Mouse (Mus musculus): Measurements from ENCODE around the gene Polk. TPM values are rescaled to one million over a fixed set of nuclear protein-coding genes. Genes with fewer than 3 reads are reported as not detected.
A peak's percentile ranks its signal among the peaks of the same experiment; 100 is the strongest.

Gene Polk
- total RNA-seq (2014; rRNA removed) (4.0 and 5.6 TPM in 2 replicates), polyA plus RNA-seq (2015; fragmentation: Nextera tagmentation; extraction: Ambion mirVana) (4.4 and 4.6 TPM in 2 replicates)

DNA sequence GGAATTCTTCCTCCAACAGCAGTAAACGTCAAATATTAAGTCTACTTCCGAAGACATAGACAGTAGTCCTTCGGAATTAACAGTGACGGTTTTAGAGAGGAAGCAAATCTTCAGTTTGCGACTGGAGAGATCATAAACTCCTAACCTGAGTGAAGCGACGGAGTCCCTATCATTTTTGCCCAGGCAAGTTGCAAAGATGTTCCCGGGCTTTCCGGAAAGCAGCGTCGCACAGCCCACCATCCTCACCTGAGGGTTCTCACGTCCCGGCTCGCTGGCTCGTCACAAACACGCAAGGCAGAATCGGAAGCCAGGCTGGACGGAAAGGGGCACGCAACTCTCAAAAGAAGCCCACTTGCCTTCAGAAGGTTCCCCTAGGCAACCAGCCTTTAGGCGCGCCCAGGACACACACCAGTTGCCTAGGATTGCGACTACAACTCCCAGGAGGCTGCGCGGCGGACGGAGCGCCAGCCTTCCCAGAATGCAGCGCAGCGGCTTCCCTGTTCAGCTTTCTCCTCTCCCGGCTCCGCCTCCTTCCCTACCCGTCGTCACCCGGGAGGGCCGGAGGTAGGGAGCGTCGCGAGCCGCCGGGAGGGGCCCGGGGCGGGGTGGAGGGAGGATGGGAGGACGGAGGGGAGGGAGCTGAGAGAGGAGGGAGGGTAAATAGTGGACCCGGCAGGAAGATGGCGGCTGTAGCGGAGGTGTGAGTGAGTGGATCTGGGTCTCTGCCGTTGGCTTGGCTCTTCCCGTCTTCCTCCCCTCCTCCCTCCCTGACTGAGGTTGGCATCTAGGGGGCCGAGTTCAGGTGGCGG is at the start of gene Polk, which contains the start of gene Col4a3bp:
Gene Polk (minus strand): TSS at position 499 of the 809 bp plus-strand sequence.
Gene Col4a3bp (plus strand): TSS at position 538 of the 809 bp plus-strand sequence.
- Histone ChIP-seq H3K9ac (replicated peaks; ENCODE audit: low read length) (peak within 1 kb of the TSS; percentile 96), H3K4me1 (ENCODE audit: insufficient read depth, low read length) (no peaks in the 10 kb centered on the region; the same call in 1 of the 2 replicates), H3K27ac (peak within 1 kb of the TSS; percentile 97), H3K9me3 (ENCODE audit: low read length) (no peaks in the 10 kb centered on the region), H3K4me3 (ENCODE audit: low read length) (peak within 1 kb of the TSS; percentile 98), H3K36me3 (ENCODE audit: insufficient read depth, low read length) (no peaks in the 10 kb centered on the region), H3K27me3 (ENCODE audit: insufficient read depth, low read length) (no peaks in the 10 kb centered on the region), H3K4me2 (ENCODE audit: low read depth, low read length) (peak within 1 kb of the TSS; percentile 70)
- WGBS: under 1% methylated on average over 48 of the region's 50 CpGs
- DNase-seq (ENCODE audit: low spot score) (peak; percentile 99), ATAC-seq (peak; percentile 100)
- TF ChIP-seq CTCF (IDR thresholded peaks at IDR 0.05; ENCODE audit: low read depth): no peak

DNA sequence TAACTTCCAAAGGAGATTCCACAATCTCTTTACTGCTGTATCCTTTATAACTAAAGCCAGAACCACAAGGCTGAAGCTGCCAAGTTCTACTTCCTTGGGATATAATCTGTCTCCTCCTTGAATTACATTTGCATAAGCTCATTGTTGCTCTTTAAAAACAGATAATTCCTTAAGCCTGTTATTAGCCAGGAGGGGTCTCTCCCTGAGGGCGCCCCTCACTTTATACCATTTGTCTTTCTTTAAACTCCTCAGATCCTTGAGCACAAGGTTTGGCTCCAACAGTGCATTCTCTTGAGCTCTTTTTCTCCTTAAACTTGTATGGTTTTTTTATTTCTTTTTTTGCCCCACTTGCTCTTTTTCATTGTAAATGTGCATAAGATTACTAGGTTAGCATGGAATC is 46.3 kb upstream of the Polk start:
- no peak for DNase-seq (ENCODE audit: low spot score)
- Histone ChIP-seq H3K4me2 (ENCODE audit: low read depth, low read length) (no peak overlapping the region), H3K27ac (no peak overlapping the region), H3K36me3 (ENCODE audit: insufficient read depth, low read length) (no peaks in the 10 kb centered on the region), H3K4me3 (ENCODE audit: low read length) (no peak overlapping the region), H3K4me1 (ENCODE audit: insufficient read depth, low read length) (no peaks in the 10 kb centered on the region), H3K27me3 (ENCODE audit: insufficient read depth, low read length) (no peaks in the 10 kb centered on the region), H3K9me3 (ENCODE audit: low read length) (no peaks in the 10 kb centered on the region), H3K9ac (replicated peaks; ENCODE audit: low read length) (no peak overlapping the region)
- TF ChIP-seq CTCF (IDR thresholded peaks at IDR 0.05; ENCODE audit: low read depth): no peak
- ATAC-seq: no peak
- WGBS: 84% methylated on average over 1 of the region's 1 CpGs

DNA sequence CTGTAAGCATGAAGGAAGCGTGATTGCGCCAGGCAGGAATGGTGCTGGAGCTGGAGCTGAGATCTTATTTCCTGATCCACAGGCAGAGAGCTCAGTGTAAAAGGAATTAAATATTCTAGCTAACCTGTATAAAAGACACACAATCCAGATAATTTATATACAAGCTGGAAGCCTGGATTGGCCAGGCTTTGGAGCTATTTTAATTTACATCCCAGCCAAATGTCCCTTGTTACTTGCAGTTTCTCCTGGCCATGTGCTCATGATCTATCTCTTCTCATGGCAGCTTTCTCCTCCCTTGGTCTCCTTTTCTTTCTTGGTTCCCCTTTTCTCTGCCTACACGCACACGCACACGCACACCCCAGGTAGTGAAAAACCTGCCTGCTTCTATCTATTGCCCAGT is 44.2 kb upstream of the Polk start:
- Histone ChIP-seq H3K4me1 (ENCODE audit: insufficient read depth, low read length) (no peaks in the 10 kb centered on the region), H3K9me3 (ENCODE audit: low read length) (no peaks in the 10 kb centered on the region), H3K36me3 (ENCODE audit: insufficient read depth, low read length) (no peaks in the 10 kb centered on the region), H3K27ac (no peak overlapping the region), H3K9ac (replicated peaks; ENCODE audit: low read length) (no peak overlapping the region), H3K4me3 (ENCODE audit: low read length) (no peak overlapping the region), H3K4me2 (ENCODE audit: low read depth, low read length) (no peak overlapping the region), H3K27me3 (ENCODE audit: insufficient read depth, low read length) (no peaks in the 10 kb centered on the region)
- WGBS: 93% methylated on average over 5 of the region's 5 CpGs
- ATAC-seq (no peak), DNase-seq (ENCODE audit: low spot score) (no peak)
- no peak for TF ChIP-seq CTCF (IDR thresholded peaks at IDR 0.05; ENCODE audit: low read depth)

DNA sequence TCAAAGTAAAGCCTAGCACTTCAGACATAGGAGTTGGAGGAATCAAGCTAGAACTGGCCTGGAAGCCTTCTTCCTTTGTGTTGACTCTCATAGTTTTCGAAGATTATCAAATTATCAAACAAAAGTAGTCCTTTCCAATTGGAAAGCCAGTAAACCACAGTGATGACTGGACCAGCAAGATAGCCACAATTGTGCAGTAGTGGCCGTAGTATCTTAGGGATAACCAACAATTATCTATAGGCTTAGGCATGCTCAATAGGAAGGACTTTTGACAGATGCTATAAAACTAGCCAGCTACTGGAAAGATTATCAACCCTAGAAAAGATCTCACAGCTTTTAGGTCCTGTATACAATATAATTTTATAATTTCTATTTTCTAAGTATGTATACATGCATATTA is 41.8 kb upstream of the Polk start:
- DNase-seq (ENCODE audit: low spot score) (no peak), ATAC-seq (no peak)

DNA sequence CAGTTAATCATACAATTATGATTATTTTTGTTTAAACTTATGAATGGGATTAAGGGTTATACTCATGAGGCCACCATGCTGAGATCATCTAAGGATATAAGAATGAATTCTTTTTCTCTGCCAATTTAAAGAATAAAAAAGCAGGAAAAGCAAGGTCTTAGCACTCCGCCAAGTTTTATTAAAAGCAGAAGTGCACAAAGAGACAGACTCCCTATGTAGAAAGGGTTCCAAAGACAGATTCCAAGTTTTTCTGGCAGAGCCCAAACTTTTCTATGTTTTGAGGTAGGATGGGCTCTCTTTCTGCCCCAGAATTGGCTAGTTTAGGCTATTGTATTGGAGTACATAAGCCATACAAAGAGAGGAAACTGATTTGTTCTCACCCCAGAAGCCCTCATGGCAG is 37.6 kb upstream of the Polk start:
- WGBS: 42% methylated on average over 1 of the region's 1 CpGs

More for the DNA sequence above, 41.8 kb upstream of the Polk start:
- H3K4me2 ChIP-seq (ENCODE audit: low read depth, low read length): no peak overlapping the region
- H3K36me3 ChIP-seq (ENCODE audit: insufficient read depth, low read length): no peaks in the 10 kb centered on the region
- H3K27me3 ChIP-seq (ENCODE audit: insufficient read depth, low read length): no peaks in the 10 kb centered on the region
- no peak for TF ChIP-seq CTCF (IDR thresholded peaks at IDR 0.05; ENCODE audit: low read depth)
- H3K4me3 ChIP-seq (ENCODE audit: low read length): no peak overlapping the region
- no peak overlapping the region for H3K27ac ChIP-seq
- WGBS: 98% methylated on average over 2 of the region's 2 CpGs
- H3K4me1 ChIP-seq (ENCODE audit: insufficient read depth, low read length): no peaks in the 10 kb centered on the region
- no peak overlapping the region for H3K9ac ChIP-seq (replicated peaks; ENCODE audit: low read length)
- no peaks in the 10 kb centered on the region for H3K9me3 ChIP-seq (ENCODE audit: low read length)

DNA sequence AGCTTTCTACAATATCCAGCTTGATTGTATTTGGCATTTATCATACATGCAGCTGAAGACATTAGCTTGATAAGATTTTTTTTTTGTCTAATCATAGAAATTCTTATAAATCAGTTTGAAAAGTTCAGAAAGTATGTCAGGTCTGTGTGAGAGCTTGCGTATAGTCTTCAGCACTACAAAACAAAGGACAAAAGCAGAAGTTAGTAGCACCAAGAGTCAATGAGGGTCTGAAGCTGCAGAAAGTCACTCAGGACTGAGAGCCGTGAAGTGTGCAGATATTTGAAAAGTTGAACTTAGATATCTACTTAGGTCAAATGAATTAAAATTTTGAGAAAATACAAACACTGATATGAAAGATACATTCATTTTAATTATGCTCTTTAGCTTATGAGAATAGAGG is 36.7 kb upstream of the Polk start:
- Histone ChIP-seq H3K27me3 (ENCODE audit: insufficient read depth, low read length) (no peaks in the 10 kb centered on the region), H3K36me3 (ENCODE audit: insufficient read depth, low read length) (no peaks in the 10 kb centered on the region), H3K9ac (replicated peaks; ENCODE audit: low read length) (no peak overlapping the region), H3K4me2 (ENCODE audit: low read depth, low read length) (no peak overlapping the region), H3K4me3 (ENCODE audit: low read length) (no peak overlapping the region), H3K9me3 (ENCODE audit: low read length) (no peaks in the 10 kb centered on the region), H3K4me1 (ENCODE audit: insufficient read depth, low read length) (no peaks in the 10 kb centered on the region), H3K27ac (no peak overlapping the region)
- no peak for TF ChIP-seq CTCF (IDR thresholded peaks at IDR 0.05; ENCODE audit: low read depth)
- ATAC-seq (no peak), DNase-seq (ENCODE audit: low spot score) (no peak)
- 87% methylated on average over 2 of the region's 2 CpGs for WGBS

More for the DNA sequence above, 37.6 kb upstream of the Polk start:
- no peak for DNase-seq (ENCODE audit: low spot score)
- ATAC-seq: no peak
- no peak overlapping the region for H3K4me3 ChIP-seq (ENCODE audit: low read length)
- no peak overlapping the region for H3K9ac ChIP-seq (replicated peaks; ENCODE audit: low read length)
- H3K4me2 ChIP-seq (ENCODE audit: low read depth, low read length): no peak overlapping the region
- no peaks in the 10 kb centered on the region for H3K27me3 ChIP-seq (ENCODE audit: insufficient read depth, low read length)
- TF ChIP-seq CTCF (IDR thresholded peaks at IDR 0.05; ENCODE audit: low read depth): no peak
- no peaks in the 10 kb centered on the region for H3K9me3 ChIP-seq (ENCODE audit: low read length)
- no peaks in the 10 kb centered on the region for H3K4me1 ChIP-seq (ENCODE audit: insufficient read depth, low read length)
- H3K27ac ChIP-seq: no peak overlapping the region
- no peaks in the 10 kb centered on the region for H3K36me3 ChIP-seq (ENCODE audit: insufficient read depth, low read length)

DNA sequence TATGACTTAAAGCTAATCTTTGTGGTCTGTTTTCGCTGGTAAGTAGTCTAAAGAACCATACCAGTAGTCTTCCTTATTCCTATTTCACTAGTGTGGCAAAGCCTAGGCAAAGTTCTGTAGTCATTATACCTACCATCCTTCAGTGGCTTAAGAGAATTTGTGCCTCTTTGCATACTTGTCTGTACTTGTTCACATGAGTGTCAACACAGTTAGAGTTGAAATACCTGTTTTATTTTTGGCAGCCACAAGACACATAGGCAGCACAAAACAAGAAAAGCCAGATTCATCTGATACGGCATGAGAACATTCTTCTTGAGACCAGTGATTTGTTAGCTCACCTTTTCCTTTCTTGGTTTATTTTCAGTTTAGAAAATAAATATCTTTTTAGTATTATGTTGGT is 31.8 kb upstream of the Polk start:
- 88% methylated on average over 2 of the region's 2 CpGs for WGBS
- no peak overlapping the region for H3K27ac ChIP-seq
- H3K9ac ChIP-seq (replicated peaks; ENCODE audit: low read length): no peak overlapping the region
- H3K4me3 ChIP-seq (ENCODE audit: low read length): no peak overlapping the region
- H3K4me2 ChIP-seq (ENCODE audit: low read depth, low read length): no peak overlapping the region
- no peak for ATAC-seq
- H3K36me3 ChIP-seq (ENCODE audit: insufficient read depth, low read length): no peaks in the 10 kb centered on the region
- no peaks in the 10 kb centered on the region for H3K27me3 ChIP-seq (ENCODE audit: insufficient read depth, low read length)
- no peaks in the 10 kb centered on the region for H3K9me3 ChIP-seq (ENCODE audit: low read length)
- no peak for DNase-seq (ENCODE audit: low spot score)
- no peak for TF ChIP-seq CTCF (IDR thresholded peaks at IDR 0.05; ENCODE audit: low read depth)
- H3K4me1 ChIP-seq (ENCODE audit: insufficient read depth, low read length): no peaks in the 10 kb centered on the region
